Mouse (Mus musculus): ENCODE results near the gene Nod1.

DNA sequence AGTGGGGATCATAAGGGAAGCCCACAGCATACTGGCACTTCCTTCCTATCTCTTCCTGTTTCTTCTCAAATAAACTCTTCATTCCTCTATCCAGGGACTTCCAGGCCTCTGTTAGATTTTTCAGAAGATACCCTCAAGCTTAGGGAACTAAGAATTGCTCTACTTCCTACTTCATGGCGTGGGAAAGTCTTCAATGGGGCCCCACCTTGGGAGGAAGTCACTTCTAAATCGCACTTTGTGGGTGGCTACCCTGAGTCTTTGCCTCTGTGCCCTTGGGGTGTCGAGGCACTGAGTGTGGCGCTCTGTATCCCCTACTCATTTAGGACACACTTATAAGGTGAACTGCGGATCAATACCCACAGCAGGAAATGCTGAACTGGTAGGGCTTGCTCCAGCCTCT lies 23.7 kb downstream of the Nod1 start:
- TF ChIP-seq CTCF (IDR thresholded peaks at IDR 0.05; ENCODE audit: low read depth) (no peak), EP300 (IDR thresholded peaks at IDR 0.05; ENCODE audit: low read depth) (no peak)
